In genomic region chr1:124045761-124046300, GRCm38 (mm10) we compare ENCODE assay signal across 9 mouse cellular contexts. TPM values are rescaled to one million over a fixed set of nuclear protein-coding genes. Genes with fewer than 3 reads are reported as not detected.
DNase-seq lines count a peak whose midpoint lies in the region; ATAC-seq and TF ChIP-seq lines count a peak whose summit lies in the region.
"Had no signal": no experiment of that assay in that cellular context is flagged by ENCODE, and none has a peak within 500 bp of the region (broad histone marks: within the 10 kb centered on the region; RNA-seq: fewer than 3 reads in every experiment).

No protein-coding gene starts in this region.

- no peak for TF ChIP-seq POLR2A in kidney, adult 2 months (IDR thresholded peaks at IDR 0.05; ENCODE audit: low read depth, low read length)

- peak overlapping the region; percentile 78 for H3K9ac ChIP-seq in neural tube, embryonic 13.5 days

- H3K36me3 ChIP-seq in kidney, adult 2 months (ENCODE audit: control insufficient read depth, insufficient read depth, low read length) = no peaks in the 10 kb centered on the region
- H3K36me3 ChIP-seq in hindbrain, embryonic 10.5 days = no peaks in the 10 kb centered on the region
- H3K36me3 ChIP-seq in neural tube, embryonic 13.5 days = no peaks in the 10 kb centered on the region

- TF ChIP-seq CTCF in kidney, adult 2 months (conservative IDR thresholded peaks at IDR 0.05; ENCODE audit: insufficient read depth, insufficient read length, low read depth, low read length) = no peak

- H3K27ac ChIP-seq in kidney, adult 2 months (ENCODE audit: insufficient read depth, low read depth, low read length) = no peak overlapping the region
- H3K27ac ChIP-seq in hindbrain, embryonic 10.5 days = peak overlapping the region; percentile 62; the same call in 1 of the 2 replicates
- H3K27ac ChIP-seq in neural tube, embryonic 13.5 days (replicated peaks) = peak overlapping the region; percentile 85

- peak overlapping the region; percentile 82 for H3K4me2 ChIP-seq in neural tube, embryonic 13.5 days

- H3K9me3 ChIP-seq in hindbrain, embryonic 10.5 days = no peaks in the 10 kb centered on the region
- no peaks in the 10 kb centered on the region for H3K9me3 ChIP-seq in neural tube, embryonic 13.5 days

- peak overlapping the region; percentile 31; the same call in 1 of the 2 replicates for H3K4me3 ChIP-seq in kidney, adult 2 months (ENCODE audit: insufficient read depth, low read depth, low read length)
- H3K4me3 ChIP-seq in hindbrain, embryonic 10.5 days = peak overlapping the region; percentile 69
- H3K4me3 ChIP-seq in neural tube, embryonic 13.5 days = peak overlapping the region; percentile 60

- DNase-seq in kidney, adult 2 months = no peak
- DNase-seq in kidney, adult 9 months = no peak
- DNase-seq in cerebellum, postnatal 25 days = peak; percentile 76 to 79
- DNase-seq in hindbrain, embryonic 10.5 days (ENCODE audit: low spot score) = peak; percentile 54
- peak; percentile 68 for DNase-seq in left cerebral cortex, postnatal 25 days (ENCODE audit: low spot score in 2 of 2)
- no peak for DNase-seq in B cell, adult 2 months
- DNase-seq in T-cell, adult 2 months (ENCODE audit: low spot score) = no peak

- peaks cover 2% of the 10 kb centered on the region; the same call in 1 of the 2 replicates for H3K27me3 ChIP-seq in kidney, adult 2 months (replicated peaks; ENCODE audit: control insufficient read depth, insufficient read depth, low read length)
- peaks cover 44% of the 10 kb centered on the region for H3K27me3 ChIP-seq in hindbrain, embryonic 10.5 days (ENCODE audit: insufficient read depth, poor library complexity, severe bottlenecking)
- H3K27me3 ChIP-seq in neural tube, embryonic 13.5 days = peaks cover 33% of the 10 kb centered on the region

- intact Hi-C loops in left cerebral cortex, postnatal 25 days (cut with DNase I) = no loop called here

- H3K4me1 ChIP-seq in kidney, adult 2 months (ENCODE audit: control insufficient read depth, insufficient read depth, low read length) = no peaks in the 10 kb centered on the region
- peaks cover 14% of the 10 kb centered on the region for H3K4me1 ChIP-seq in hindbrain, embryonic 10.5 days (replicated peaks)
- H3K4me1 ChIP-seq in neural tube, embryonic 13.5 days (replicated peaks) = peaks cover 18% of the 10 kb centered on the region

- peak; percentile 93 for ATAC-seq in neural tube, embryonic 13.5 days (ENCODE audit: low read depth)
- ATAC-seq: Patski had no signal

- under 1% methylated on average over 44 of the region's 44 CpGs for WGBS in kidney, adult 2 months
- WGBS in hindbrain, embryonic 10.5 days = under 1% methylated on average over 44 of the region's 44 CpGs
- WGBS in neural tube, embryonic 13.5 days = 3% methylated on average over 43 of the region's 44 CpGs

RNA-seq across cellular contexts. Expression of gene Dpp10, which starts 0.5 kb away (rescaled TPM):
- 0.03 TPM in 2 replicates for polyA plus RNA-seq in kidney, adult 2 months (2012; rRNA removed)
- polyA plus RNA-seq in hindbrain, embryonic 10.5 days (2016; fragmentation: Nextera tagmentation; extraction: Ambion mirVana) = 0.07 and 0.17 TPM in 2 replicates
- 100 to 1,000 TPM; 133 to 143 TPM for total RNA-seq in left cerebral cortex, postnatal 25 days (2021)
- polyA plus RNA-seq in neural tube, embryonic 13.5 days (2015; fragmentation: Nextera tagmentation; extraction: Ambion mirVana) = 10.9 and 11.1 TPM in 2 replicates

Comparison
In these comparisons a context has a peak if more than half of its experiments do, and no peak if none do; other contexts are left out.
1. DNase-seq: peak in cerebellum, postnatal 25 days (2 of 2), hindbrain, embryonic 10.5 days (single experiment) and left cerebral cortex, postnatal 25 days (2 of 2); none in kidney, adult 2 months (single experiment), kidney, adult 9 months (single experiment), B cell, adult 2 months (0 of 2) and T-cell, adult 2 months (single experiment).
2. RNA of gene Dpp10, which starts 0.5 kb away (polyA plus RNA-seq): 10.9 to 11.1 TPM in neural tube, embryonic 13.5 days; 0.07 to 0.17 TPM in hindbrain, embryonic 10.5 days and 0.03 TPM in kidney, adult 2 months; every median in the first group is over 10 times any median in the second.
3. Peak in every context shown above with its lines, with median percentiles within 50 percentile points of each other: H3K4me3 ChIP-seq.